Mouse (Mus musculus) G1E (cell line): ENCODE measurements around the gene Zc3h4.

Source experiments
- CTCF ChIP-seq: IDR thresholded peaks from 2 replicates; pipeline ENCODE4 v1.5.1; 2012; ENCODE audit warnings: low read depth, low read length, inconsistent platforms, mixed read lengths
- GATA1 ChIP-seq: IDR thresholded peaks from 2 replicates; pipeline ENCODE4 v1.6.1; 2012; ENCODE audit warnings: borderline replicate concordance, low read length, inconsistent platforms, mixed read lengths
- POLR2AphosphoS5 ChIP-seq: IDR thresholded peaks from 2 replicates; pipeline ENCODE4 v1.6.1; 2012; ENCODE audit warnings: low read depth, low read length, inconsistent platforms; ENCODE audit not compliant: insufficient replicate concordance
- TAL1 ChIP-seq: conservative IDR thresholded peaks from 2 replicates; pipeline ENCODE4 v1.6.1; 2012; ENCODE audit warnings: low read depth, low read length, inconsistent platforms, mixed read lengths

DNA sequence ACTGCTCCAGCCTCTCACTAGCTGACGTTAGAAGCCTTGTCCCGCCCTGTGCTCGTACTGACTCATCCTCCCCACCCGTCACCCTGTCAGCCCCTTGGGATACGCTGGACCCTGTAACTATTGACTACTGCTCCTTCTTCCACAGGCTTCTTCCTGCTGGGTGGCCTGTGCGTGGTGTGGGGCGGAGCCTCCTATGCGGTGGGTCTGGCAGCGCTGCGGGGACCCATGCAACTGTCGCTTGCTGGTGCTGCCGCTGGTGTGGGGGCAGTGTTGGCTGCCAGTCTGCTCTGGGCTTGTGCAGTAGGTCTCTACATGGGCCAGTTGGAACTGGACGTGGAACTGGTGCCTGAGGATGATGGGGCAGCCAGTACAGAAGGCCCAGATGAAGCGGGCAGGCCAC, 54.3 kb downstream of the Zc3h4 start:
- no peak for TF ChIP-seq CTCF
- TF ChIP-seq TAL1 = no peak
- TF ChIP-seq GATA1 = no peak
- no peak for TF ChIP-seq POLR2AphosphoS5
